Mouse (Mus musculus): ENCODE data around the gene Ace. TPM values are rescaled to one million over a fixed set of nuclear protein-coding genes. Genes with fewer than 3 reads are reported as not detected.

Gene Ace
- polyA plus RNA-seq, 1 experiment from 2014 or later = 0.26 TPM

DNA sequence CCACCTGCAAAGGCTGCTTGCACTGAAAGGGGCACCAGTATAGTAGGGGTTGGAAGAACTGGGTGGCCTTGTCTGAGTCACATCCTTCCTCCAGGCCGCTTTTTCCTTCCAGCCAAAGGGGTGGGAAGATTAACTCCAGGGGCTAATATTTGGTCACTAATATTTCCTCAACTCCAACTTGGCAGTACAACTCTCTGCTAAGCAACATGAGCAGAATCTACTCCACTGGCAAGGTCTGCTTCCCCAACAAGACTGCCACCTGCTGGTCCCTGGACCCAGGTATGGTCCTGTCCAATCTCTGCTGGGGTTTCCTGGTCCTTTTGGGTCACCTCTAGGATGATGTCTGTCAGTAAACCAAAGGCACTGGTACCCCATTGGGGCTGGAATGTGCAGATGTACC is 1.8 kb downstream of the Ace start:
- Histone ChIP-seq H3K27ac (ENCODE audit: low read depth, low read length) (no peak overlapping the region), H3K4me1 (replicated peaks; ENCODE audit: control insufficient read depth, insufficient read depth, low read length) (peaks cover 5% of the 10 kb centered on the region; the same call in 1 of the 2 replicates), H3K4me2 (no peak overlapping the region), H3K36me3 (ENCODE audit: control insufficient read depth, insufficient read depth, low read length) (no peaks in the 10 kb centered on the region), H3K9ac (ENCODE audit: low read depth, low read length) (no peak overlapping the region), H3K27me3 (replicated peaks; ENCODE audit: control insufficient read depth, insufficient read depth, low read length) (peaks cover 61% of the 10 kb centered on the region), H3K9me3 (ENCODE audit: control insufficient read depth, low read length) (no peaks in the 10 kb centered on the region), H3K4me3 (ENCODE audit: low read depth, low read length) (no peak overlapping the region)
- ATAC-seq (replicated peaks; ENCODE audit: low FRiP score) = no peak
- WGBS = 29% methylated on average over 1 of the region's 1 CpGs
- no peak for DNase-seq (ENCODE audit: low spot score)

DNA sequence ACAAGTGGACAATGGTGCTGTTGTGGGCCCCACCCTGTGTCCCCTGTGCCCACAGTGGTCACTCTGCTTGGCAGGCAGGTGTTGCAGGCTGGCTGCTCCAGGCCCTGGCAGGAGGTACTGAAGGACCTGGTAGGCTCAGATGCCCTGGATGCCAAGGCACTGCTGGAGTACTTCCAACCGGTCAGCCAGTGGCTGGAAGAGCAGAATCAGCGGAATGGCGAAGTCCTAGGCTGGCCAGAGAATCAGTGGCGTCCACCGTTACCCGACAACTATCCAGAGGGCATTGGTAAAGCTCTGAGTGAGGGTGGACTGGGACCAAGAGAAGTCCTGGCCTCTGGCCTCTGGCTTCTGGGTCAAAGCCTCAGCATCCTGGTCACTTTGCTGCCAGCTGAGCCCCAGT is 6.8 kb downstream of the Ace start:
- no peak overlapping the region for H3K9ac ChIP-seq (ENCODE audit: low read depth, low read length)
- no peaks in the 10 kb centered on the region for H3K4me1 ChIP-seq (replicated peaks; ENCODE audit: control insufficient read depth, insufficient read depth, low read length)
- H3K4me3 ChIP-seq (ENCODE audit: low read depth, low read length) = no peak overlapping the region
- no peaks in the 10 kb centered on the region for H3K36me3 ChIP-seq (ENCODE audit: control insufficient read depth, insufficient read depth, low read length)
- H3K27me3 ChIP-seq (replicated peaks; ENCODE audit: control insufficient read depth, insufficient read depth, low read length) = peaks cover 28% of the 10 kb centered on the region
- no peaks in the 10 kb centered on the region for H3K9me3 ChIP-seq (ENCODE audit: control insufficient read depth, low read length)
- ATAC-seq (replicated peaks; ENCODE audit: low FRiP score) (no peak), DNase-seq (ENCODE audit: low spot score) (no peak)
- WGBS = 91% methylated on average over 6 of the region's 6 CpGs
- no peak overlapping the region for H3K27ac ChIP-seq (ENCODE audit: low read depth, low read length)
- H3K4me2 ChIP-seq = no peak overlapping the region

DNA sequence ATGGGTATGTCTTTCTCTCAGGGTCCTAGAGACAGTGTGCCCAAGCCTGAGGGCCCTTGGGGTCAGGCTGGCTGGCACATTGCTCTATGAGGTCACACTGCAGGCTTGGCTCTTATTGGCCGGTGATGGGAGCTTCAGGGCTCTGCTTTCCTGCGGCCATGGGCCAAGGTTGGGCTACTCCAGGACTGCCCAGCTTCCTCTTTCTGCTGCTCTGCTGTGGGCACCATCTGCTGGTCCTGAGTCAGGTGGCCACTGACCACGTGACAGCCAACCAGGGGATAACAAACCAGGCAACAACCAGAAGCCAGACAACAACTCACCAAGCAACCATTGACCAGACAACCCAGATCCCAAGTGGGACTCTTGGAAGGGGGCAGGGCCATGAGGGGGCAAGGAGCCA is 7.3 kb downstream of the Ace start:
- Histone ChIP-seq H3K27ac (ENCODE audit: low read depth, low read length) (no peak overlapping the region), H3K36me3 (ENCODE audit: control insufficient read depth, insufficient read depth, low read length) (no peaks in the 10 kb centered on the region), H3K4me3 (ENCODE audit: low read depth, low read length) (no peak overlapping the region), H3K27me3 (replicated peaks; ENCODE audit: control insufficient read depth, insufficient read depth, low read length) (peaks cover 23% of the 10 kb centered on the region), H3K9ac (ENCODE audit: low read depth, low read length) (no peak overlapping the region), H3K4me1 (replicated peaks; ENCODE audit: control insufficient read depth, insufficient read depth, low read length) (no peaks in the 10 kb centered on the region), H3K9me3 (ENCODE audit: control insufficient read depth, low read length) (no peaks in the 10 kb centered on the region), H3K4me2 (no peak overlapping the region)
- ATAC-seq (replicated peaks; ENCODE audit: low FRiP score) (no peak), DNase-seq (ENCODE audit: low spot score) (no peak)
- WGBS = 62% methylated on average over 3 of the region's 3 CpGs

DNA sequence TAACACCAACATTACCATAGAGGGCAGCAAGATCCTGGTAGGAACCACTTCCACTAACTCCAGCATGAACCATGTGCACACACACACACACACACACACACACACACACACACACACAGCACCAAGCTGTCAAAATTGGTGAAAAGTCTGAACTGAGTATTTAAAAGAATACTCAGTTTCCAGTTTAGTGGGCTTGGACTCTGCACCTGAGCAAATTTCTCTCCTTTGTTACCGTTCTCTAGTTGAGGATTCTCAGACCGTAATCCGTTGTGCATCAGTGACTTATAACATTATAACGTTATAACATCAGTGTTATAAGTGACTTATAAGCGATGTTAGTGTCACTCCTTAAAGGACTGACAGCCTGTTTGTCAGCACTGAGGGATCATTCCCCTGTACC is 7.9 kb downstream of the Ace start:
- H3K9ac ChIP-seq (ENCODE audit: low read depth, low read length) = no peak overlapping the region
- no peaks in the 10 kb centered on the region for H3K9me3 ChIP-seq (ENCODE audit: control insufficient read depth, low read length)
- no peak for DNase-seq (ENCODE audit: low spot score)
- no peak overlapping the region for H3K4me2 ChIP-seq
- no peak overlapping the region for H3K27ac ChIP-seq (ENCODE audit: low read depth, low read length)
- H3K4me1 ChIP-seq (replicated peaks; ENCODE audit: control insufficient read depth, insufficient read depth, low read length) = no peaks in the 10 kb centered on the region
- H3K4me3 ChIP-seq (ENCODE audit: low read depth, low read length) = no peak overlapping the region
- H3K36me3 ChIP-seq (ENCODE audit: control insufficient read depth, insufficient read depth, low read length) = no peaks in the 10 kb centered on the region
- peaks cover 19% of the 10 kb centered on the region for H3K27me3 ChIP-seq (replicated peaks; ENCODE audit: control insufficient read depth, insufficient read depth, low read length)
- WGBS = 83% methylated on average over 5 of the region's 5 CpGs
- no peak for ATAC-seq (replicated peaks; ENCODE audit: low FRiP score)

DNA sequence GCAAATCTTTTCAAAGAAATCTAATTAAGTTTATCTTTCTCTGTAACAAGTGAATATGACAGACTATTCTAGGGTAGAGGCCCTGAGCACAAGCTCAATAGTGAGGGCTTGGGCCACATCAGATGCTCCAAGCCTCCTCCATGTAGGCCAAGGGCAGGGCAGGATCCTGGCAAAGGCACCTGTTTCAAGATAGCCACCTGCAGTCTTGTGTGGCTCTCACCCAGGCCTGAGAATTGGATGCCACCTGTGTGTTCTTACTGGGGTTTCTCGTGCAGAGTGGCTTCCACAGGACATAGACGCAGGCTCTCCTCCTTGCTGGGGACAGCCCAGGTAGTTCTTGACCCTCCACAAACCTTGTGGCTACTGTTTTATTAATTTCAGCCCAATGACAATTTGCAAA is 10.5 kb downstream of the Ace start:
- no peaks in the 10 kb centered on the region for H3K36me3 ChIP-seq (ENCODE audit: control insufficient read depth, insufficient read depth, low read length)
- H3K9me3 ChIP-seq (ENCODE audit: control insufficient read depth, low read length) = no peaks in the 10 kb centered on the region
- no peak overlapping the region for H3K4me3 ChIP-seq (ENCODE audit: low read depth, low read length)
- no peak overlapping the region for H3K4me2 ChIP-seq
- 87% methylated on average over 2 of the region's 2 CpGs for WGBS
- H3K4me1 ChIP-seq (replicated peaks; ENCODE audit: control insufficient read depth, insufficient read depth, low read length) = no peaks in the 10 kb centered on the region
- no peak overlapping the region for H3K9ac ChIP-seq (ENCODE audit: low read depth, low read length)
- H3K27me3 ChIP-seq (replicated peaks; ENCODE audit: control insufficient read depth, insufficient read depth, low read length) = peaks cover 11% of the 10 kb centered on the region
- no peak for ATAC-seq (replicated peaks; ENCODE audit: low FRiP score)
- no peak overlapping the region for H3K27ac ChIP-seq (ENCODE audit: low read depth, low read length)
- DNase-seq (ENCODE audit: low spot score) = no peak

DNA sequence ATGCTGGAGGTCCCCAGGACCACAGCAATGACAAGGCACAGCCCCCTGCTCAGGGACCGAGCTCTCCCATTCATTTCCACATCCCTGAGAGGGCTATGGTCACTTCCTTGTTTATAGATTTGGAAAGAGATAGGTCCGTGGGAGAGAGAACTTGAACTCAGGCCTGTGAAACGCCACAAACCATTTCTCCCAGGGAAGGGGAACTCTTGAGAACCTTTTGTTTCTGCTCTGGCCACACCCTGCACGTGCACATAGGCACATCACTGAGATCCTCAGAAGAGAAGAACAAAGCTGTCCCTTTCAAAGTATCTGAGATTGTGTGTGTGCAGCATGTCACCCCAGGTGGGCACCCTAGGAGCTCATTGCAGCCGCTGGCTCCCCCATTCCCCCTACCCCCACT is 10.9 kb downstream of the Ace start:
- 49% methylated on average over 5 of the region's 5 CpGs for WGBS
- Histone ChIP-seq H3K36me3 (ENCODE audit: control insufficient read depth, insufficient read depth, low read length) (no peaks in the 10 kb centered on the region), H3K9me3 (ENCODE audit: control insufficient read depth, low read length) (no peaks in the 10 kb centered on the region), H3K9ac (ENCODE audit: low read depth, low read length) (no peak overlapping the region), H3K4me1 (replicated peaks; ENCODE audit: control insufficient read depth, insufficient read depth, low read length) (no peaks in the 10 kb centered on the region), H3K4me2 (no peak overlapping the region), H3K27me3 (replicated peaks; ENCODE audit: control insufficient read depth, insufficient read depth, low read length) (peaks cover 9% of the 10 kb centered on the region), H3K27ac (ENCODE audit: low read depth, low read length) (no peak overlapping the region), H3K4me3 (ENCODE audit: low read depth, low read length) (no peak overlapping the region)
- no peak for ATAC-seq (replicated peaks; ENCODE audit: low FRiP score)
- no peak for DNase-seq (ENCODE audit: low spot score)

DNA sequence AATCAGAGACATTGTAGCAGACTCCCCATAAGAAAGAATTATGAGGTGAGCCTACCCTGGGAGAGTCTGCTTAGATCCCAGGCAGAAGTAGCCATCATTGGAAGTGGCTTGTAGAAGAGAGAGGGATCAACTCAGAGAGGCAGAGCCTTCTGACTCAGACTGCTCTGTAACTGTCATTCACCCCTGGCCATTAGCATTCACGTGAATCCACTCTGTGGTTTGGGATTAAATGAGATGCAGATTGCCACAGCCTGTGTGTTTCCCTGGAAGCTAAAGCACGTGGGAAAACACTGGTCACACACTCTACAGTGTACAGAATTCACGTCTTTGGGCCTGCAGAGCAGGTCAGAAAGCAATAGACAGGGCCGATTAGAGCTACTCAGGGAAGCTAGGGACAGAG is 16.7 kb downstream of the Ace start:
- no peaks in the 10 kb centered on the region for H3K4me1 ChIP-seq (replicated peaks; ENCODE audit: control insufficient read depth, insufficient read depth, low read length)
- WGBS = 72% methylated on average over 4 of the region's 4 CpGs
- peaks cover under 1% of the 10 kb centered on the region for H3K27me3 ChIP-seq (replicated peaks; ENCODE audit: control insufficient read depth, insufficient read depth, low read length)
- H3K27ac ChIP-seq (ENCODE audit: low read depth, low read length) = no peak overlapping the region
- H3K4me2 ChIP-seq = no peak overlapping the region
- no peak for DNase-seq (ENCODE audit: low spot score)
- H3K9me3 ChIP-seq (ENCODE audit: control insufficient read depth, low read length) = no peaks in the 10 kb centered on the region
- no peaks in the 10 kb centered on the region for H3K36me3 ChIP-seq (ENCODE audit: control insufficient read depth, insufficient read depth, low read length)
- H3K4me3 ChIP-seq (ENCODE audit: low read depth, low read length) = no peak overlapping the region
- ATAC-seq (replicated peaks; ENCODE audit: low FRiP score) = no peak
- H3K9ac ChIP-seq (ENCODE audit: low read depth, low read length) = no peak overlapping the region

DNA sequence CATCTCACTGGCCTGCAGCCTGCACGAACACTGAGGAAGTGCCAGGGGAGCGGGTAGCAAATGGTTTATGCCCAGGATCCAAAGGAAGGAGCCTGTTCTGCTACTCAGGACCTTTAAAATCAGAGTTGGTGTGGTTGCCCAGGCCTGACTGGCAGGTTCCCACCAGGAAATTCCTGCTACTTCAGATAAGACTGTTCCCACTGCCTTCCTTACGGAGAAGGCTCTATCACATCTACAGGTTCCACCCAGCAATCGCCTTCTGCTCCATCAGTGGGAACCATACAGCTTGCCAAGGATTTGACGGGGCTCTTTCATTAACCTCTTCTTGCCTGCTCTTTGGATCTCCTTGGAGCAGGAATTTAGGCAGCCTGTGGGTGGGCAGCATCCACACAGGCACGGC is 19.7 kb downstream of the Ace start:
- DNase-seq (ENCODE audit: low spot score) (no peak), ATAC-seq (replicated peaks; ENCODE audit: low FRiP score) (no peak)
- Histone ChIP-seq H3K4me1 (replicated peaks; ENCODE audit: control insufficient read depth, insufficient read depth, low read length) (no peaks in the 10 kb centered on the region; the same call in 1 of the 2 replicates), H3K9me3 (ENCODE audit: control insufficient read depth, low read length) (no peaks in the 10 kb centered on the region), H3K27ac (ENCODE audit: low read depth, low read length) (no peak overlapping the region), H3K27me3 (replicated peaks; ENCODE audit: control insufficient read depth, insufficient read depth, low read length) (no peaks in the 10 kb centered on the region), H3K4me3 (ENCODE audit: low read depth, low read length) (no peak overlapping the region), H3K36me3 (ENCODE audit: control insufficient read depth, insufficient read depth, low read length) (no peaks in the 10 kb centered on the region), H3K4me2 (no peak overlapping the region), H3K9ac (ENCODE audit: low read depth, low read length) (no peak overlapping the region)
- 56% methylated on average over 6 of the region's 6 CpGs for WGBS

DNA sequence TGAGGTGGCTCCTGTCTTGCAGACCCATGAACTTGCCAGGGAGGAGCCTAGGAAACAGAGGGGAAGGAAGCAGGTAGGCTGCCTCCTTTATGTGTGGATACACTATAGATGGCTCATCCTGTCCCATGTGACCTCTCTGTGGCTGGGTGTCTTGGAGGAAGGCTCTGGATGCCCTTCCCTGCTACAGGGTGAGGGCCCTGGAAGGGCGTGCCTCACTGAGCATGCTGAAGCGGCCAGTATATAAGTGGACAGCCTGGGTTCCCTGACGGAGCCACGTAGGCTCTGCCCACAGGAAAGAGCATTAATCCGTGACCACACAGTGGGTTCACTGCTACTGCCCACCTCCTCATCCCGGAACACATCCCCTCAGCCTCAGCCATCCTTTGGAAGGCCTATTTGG is 21.7 kb downstream of the Ace start:
- 76% methylated on average over 6 of the region's 6 CpGs for WGBS
- ATAC-seq (replicated peaks; ENCODE audit: low FRiP score) = no peak
- Histone ChIP-seq H3K27ac (ENCODE audit: low read depth, low read length) (no peak overlapping the region), H3K36me3 (ENCODE audit: control insufficient read depth, insufficient read depth, low read length) (no peaks in the 10 kb centered on the region), H3K4me2 (no peak overlapping the region), H3K27me3 (replicated peaks; ENCODE audit: control insufficient read depth, insufficient read depth, low read length) (no peaks in the 10 kb centered on the region), H3K9me3 (ENCODE audit: control insufficient read depth, low read length) (no peaks in the 10 kb centered on the region), H3K9ac (ENCODE audit: low read depth, low read length) (no peak overlapping the region), H3K4me1 (replicated peaks; ENCODE audit: control insufficient read depth, insufficient read depth, low read length) (no peaks in the 10 kb centered on the region; the same call in 1 of the 2 replicates), H3K4me3 (ENCODE audit: low read depth, low read length) (no peak overlapping the region)
- DNase-seq (ENCODE audit: low spot score) = no peak

All from liver, embryonic 11.5 days (tissue).